Comparison of ENCODE assay signal across 28 mouse cellular contexts in genomic region chr4:86936217-86936616, GRCm38 (mm10).
"Had no signal": no experiment of that assay in that cellular context is flagged by ENCODE, and none has a peak within 500 bp of the region (broad histone marks: within the 10 kb centered on the region; RNA-seq: fewer than 3 reads in every experiment).

No protein-coding gene starts in this region.

- H3K27me3 ChIP-seq: embryonic facial prominence, embryonic 12.5 days; embryonic facial prominence, embryonic 13.5 days; embryonic facial prominence, embryonic 15.5 days; forebrain, embryonic 12.5 days; forebrain, embryonic 13.5 days; forebrain, embryonic 15.5 days had no signal

- H3K4me1 ChIP-seq: embryonic facial prominence, embryonic 12.5 days; embryonic facial prominence, embryonic 13.5 days; embryonic facial prominence, embryonic 15.5 days had no signal

- DNase-seq: cerebellum, adult 9-10 months; cerebellum, adult 9-11 months; cerebellum, postnatal 10 days; cerebellum, postnatal 14 days; cerebellum, postnatal 25 days; cerebellum, postnatal 36 days; embryo, embryonic 11 days; forebrain, postnatal 0 days; gastrocnemius, adult 2 months; gastrocnemius, postnatal 10 days; gastrocnemius, postnatal 14 days; gastrocnemius, postnatal 25 days; gastrocnemius, postnatal 36 days; heart, adult 11 months; heart, adult 18-20 months; heart, adult 2 months had no signal

- ATAC-seq: forebrain, embryonic 13.5 days; forebrain, embryonic 14.5 days; forebrain, embryonic 15.5 days; forebrain, embryonic 16.5 days; forebrain, postnatal 0 days had no signal

- H3K9ac ChIP-seq: embryonic facial prominence, embryonic 12.5 days; embryonic facial prominence, embryonic 13.5 days; embryonic facial prominence, embryonic 15.5 days; forebrain, embryonic 12.5 days; forebrain, embryonic 13.5 days; forebrain, embryonic 15.5 days; forebrain, postnatal 0 days had no signal

- H3K9me3 ChIP-seq: embryonic facial prominence, embryonic 10.5 days; embryonic facial prominence, embryonic 12.5 days; embryonic facial prominence, embryonic 13.5 days; embryonic facial prominence, embryonic 15.5 days; forebrain, embryonic 10.5 days; forebrain, embryonic 12.5 days; forebrain, embryonic 13.5 days; forebrain, embryonic 15.5 days; heart, embryonic 10.5 days had no signal

- H3K36me3 ChIP-seq: embryonic facial prominence, embryonic 12.5 days; forebrain, embryonic 12.5 days; forebrain, embryonic 15.5 days had no signal

- H3K27ac ChIP-seq: embryonic facial prominence, embryonic 10.5 days; embryonic facial prominence, embryonic 12.5 days; embryonic facial prominence, embryonic 13.5 days; embryonic facial prominence, embryonic 15.5 days; forebrain, embryonic 10.5 days; forebrain, embryonic 12.5 days; forebrain, embryonic 13.5 days; forebrain, embryonic 15.5 days; gastrocnemius, adult 2 months; heart, adult 2 months; heart, embryonic 10.5 days had no signal

- H3K4me3 ChIP-seq: embryonic facial prominence, embryonic 10.5 days; embryonic facial prominence, embryonic 12.5 days; embryonic facial prominence, embryonic 13.5 days; embryonic facial prominence, embryonic 15.5 days; erythroblast, embryonic 14.5 days; forebrain, embryonic 10.5 days; forebrain, embryonic 12.5 days; forebrain, embryonic 13.5 days; forebrain, embryonic 15.5 days; gastrocnemius, adult 2 months; heart, adult 2 months; heart, embryonic 10.5 days had no signal

- H3K4me2 ChIP-seq: embryonic facial prominence, embryonic 12.5 days; embryonic facial prominence, embryonic 13.5 days; embryonic facial prominence, embryonic 15.5 days; forebrain, embryonic 12.5 days; forebrain, embryonic 13.5 days; forebrain, embryonic 15.5 days had no signal
